ENCODE assay signal across 8 mouse cellular contexts in genomic region chr16:11908461-11909014, GRCm38 (mm10). TPM values are rescaled to one million over a fixed set of nuclear protein-coding genes. Genes with fewer than 3 reads are reported as not detected.
DNase-seq lines count a peak whose midpoint lies in the region; ATAC-seq and TF ChIP-seq lines count a peak whose summit lies in the region.

No protein-coding gene starts in this region.

- DNase-seq in heart, adult 8-10 months (ENCODE audit: low spot score), result no peak
- DNase-seq in CH12.LX (ENCODE audit: extremely low read depth), result no peak
- peak; percentile 38 to 64 for DNase-seq in cerebellum, postnatal 36 days
- DNase-seq in adrenal gland, postnatal 4 days (ENCODE audit: low spot score in 2 of 2), result no peak
- no peak for DNase-seq in thymus, postnatal 25 days

- dilution Hi-C loops in CH12.LX (cut with MboI; ENCODE audit: extremely low pct_ligation_motif_present, extremely low pct_unique_long_range_greater_than_20kb, low sequenced_read_pairs), result no loop called here

- TF ChIP-seq RAD21 in CH12.LX (IDR thresholded peaks at IDR 0.05; ENCODE audit: low read depth, low read length), result no peak

- in situ Hi-C loops in CH12.LX (cut with MboI; ENCODE audit: low pct_ligation_motif_present, low pct_unique_long_range_greater_than_20kb, low sequenced_read_pairs), result loop anchor here (25.0 kb wide), 1 partner anchor 446 kb away; no protein-coding TSS in a partner anchor

- peak overlapping the region; percentile 72 for H3K27ac ChIP-seq in heart, embryonic 11.5 days (ENCODE audit: low read depth, low read length)
- H3K27ac ChIP-seq in CH12.LX (ENCODE audit: insufficient read depth, low read depth) (no peak overlapping the region), macrophage (peak overlapping the region; percentile 75)
- H3K27ac ChIP-seq in hindbrain, embryonic 13.5 days, result peak overlapping the region; percentile 84

- no peaks in the 10 kb centered on the region for H3K27me3 ChIP-seq in heart, embryonic 11.5 days (ENCODE audit: control insufficient read depth, insufficient read depth, low read length)
- H3K27me3 ChIP-seq in CH12.LX (replicated peaks), result peaks cover 2% of the 10 kb centered on the region
- H3K27me3 ChIP-seq in hindbrain, embryonic 13.5 days, result no peaks in the 10 kb centered on the region

- H3K4me1 ChIP-seq in heart, embryonic 11.5 days (ENCODE audit: control insufficient read depth, insufficient read depth, low read length), result peaks cover 5% of the 10 kb centered on the region; the same call in 1 of the 2 replicates
- peaks cover 2 to 23% of the 10 kb centered on the region in 2 experiments; a peak in 3 of 4 replicates for H3K4me1 ChIP-seq in CH12.LX (ENCODE audit: control insufficient read depth in 1 of 2, insufficient read depth in 2 of 2)
- H3K4me1 ChIP-seq in hindbrain, embryonic 13.5 days (replicated peaks), result peaks cover 11% of the 10 kb centered on the region

- H3K4me3 ChIP-seq in heart, embryonic 11.5 days (ENCODE audit: low read depth, low read length), result peak overlapping the region; percentile 58
- H3K4me3 ChIP-seq in CH12.LX (replicated peaks in 1 of 3; ENCODE audit: low read depth in 2 of 3, low read length in 2 of 3, poor library complexity in 1 of 3) (peak overlapping the region; percentile 74 to 95 (median 84)), macrophage (ENCODE audit: inconsistent target) (peak overlapping the region; percentile 84)
- peak overlapping the region; percentile 51 for H3K4me3 ChIP-seq in hindbrain, embryonic 13.5 days

- no peak for TF ChIP-seq POLR2A in CH12.LX (IDR thresholded peaks at IDR 0.05; ENCODE audit: low read depth, low read length)

- peak overlapping the region; percentile 77 for H3K9ac ChIP-seq in heart, embryonic 11.5 days (ENCODE audit: low read depth, low read length)
- H3K9ac ChIP-seq in CH12.LX (ENCODE audit: insufficient read depth, low read depth), result peak overlapping the region; percentile 82
- peak overlapping the region; percentile 76 for H3K9ac ChIP-seq in hindbrain, embryonic 13.5 days

- H3K79me2 ChIP-seq in CH12.LX (replicated peaks; ENCODE audit: control insufficient read depth, extremely low read depth, insufficient read depth, poor library complexity, severe bottlenecking) (peaks cover 7% of the 10 kb centered on the region), macrophage (ENCODE audit: inconsistent target) (peaks cover 55% of the 10 kb centered on the region)

- no peak for TF ChIP-seq CTCF in CH12.LX (conservative IDR thresholded peaks at IDR 0.05 in 1 of 2, IDR thresholded peaks at IDR 0.05 in 1 of 2; ENCODE audit: low read depth in 2 of 2, low read length in 2 of 2)

- 13% methylated on average over 11 of the region's 11 CpGs for whole genome bisulfite sequencing in heart, embryonic 11.5 days (ENCODE audit: insufficient replicate concordance)
- 31% methylated on average over 11 of the region's 11 CpGs for WGBS in hindbrain, embryonic 13.5 days
- 30% methylated on average over 10 of the region's 11 CpGs for WGBS in macrophage (ENCODE audit: missing documents)

- TF ChIP-seq EP300 in CH12.LX (IDR thresholded peaks at IDR 0.05; ENCODE audit: low read length), result no peak

- H3K4me2 ChIP-seq in heart, embryonic 11.5 days, result peak overlapping the region; percentile 61
- H3K4me2 ChIP-seq in CH12.LX (ENCODE audit: insufficient read depth, low read depth, poor library complexity, severe bottlenecking), result peak overlapping the region; percentile 80
- peak overlapping the region; percentile 63 for H3K4me2 ChIP-seq in hindbrain, embryonic 13.5 days

- no peaks in the 10 kb centered on the region for H3K9me3 ChIP-seq in heart, embryonic 11.5 days (replicated peaks; ENCODE audit: control insufficient read depth, low read length)
- H3K9me3 ChIP-seq in CH12.LX (replicated peaks; ENCODE audit: low read length), result no peaks in the 10 kb centered on the region
- H3K9me3 ChIP-seq in hindbrain, embryonic 13.5 days, result no peaks in the 10 kb centered on the region

- ATAC-seq in heart, embryonic 11.5 days (replicated peaks; ENCODE audit: insufficient number of reproducible peaks, low FRiP score, low TSS enrichment), result peak; percentile 11; the same call in 1 of the 2 replicates
- ATAC-seq in hindbrain, embryonic 13.5 days (ENCODE audit: low FRiP score), result peak; percentile 68

- no peaks in the 10 kb centered on the region for H3K36me3 ChIP-seq in heart, embryonic 11.5 days (ENCODE audit: control insufficient read depth, insufficient read depth, low read length)
- peaks cover 0 to 23% of the 10 kb centered on the region in 2 experiments for H3K36me3 ChIP-seq in CH12.LX (replicated peaks in 1 of 2; ENCODE audit: control insufficient read depth in 1 of 2, insufficient read depth in 1 of 2, low read length in 1 of 2)
- no peaks in the 10 kb centered on the region for H3K36me3 ChIP-seq in hindbrain, embryonic 13.5 days
- H3K36me3 ChIP-seq in macrophage (ENCODE audit: inconsistent target), result no peaks in the 10 kb centered on the region

TF ChIP-seq in CH12.LX, 34 proteins besides CTCF, POLR2A, EP300 and RAD21:
- TF ChIP-seq MEF2A (IDR thresholded peaks at IDR 0.05; ENCODE audit: borderline replicate concordance, low read depth, low read length) (no peak), MAX (IDR thresholded peaks at IDR 0.05; ENCODE audit: low read length) (0 out of 2 replicates have a peak, but pooled peaks have one; percentile 2), CHD2 (IDR thresholded peaks at IDR 0.05; ENCODE audit: low read length) (no peak)

RNA-seq across cellular contexts. Expression of gene Cpped1, which starts 0.7 kb away (rescaled TPM):
- 34.5 and 34.7 TPM in 2 replicates for polyA plus RNA-seq in heart, embryonic 11.5 days (2014; fragmentation: Nextera tagmentation; extraction: Ambion mirVana)
- 10 to 100 TPM; 52.8 to 61.2 (median 58.2) TPM for total RNA-seq in heart, adult 8-10 months (2022)
- total RNA-seq in CH12.LX (2012; rRNA removed) (13.6 and 14.6 TPM in 2 replicates), CH12.LX (2014; rRNA removed) (17.5 and 18.0 TPM in 2 replicates)
- polyA plus RNA-seq in CH12.LX (2012; ENCODE audit: insufficient read length, low read depth) (29.5 and 34.6 TPM in 2 replicates), macrophage (2018) (22.1 to 40.9 TPM (median 22.9 TPM) in 3 replicates)
- polyA plus RNA-seq in hindbrain, embryonic 13.5 days (2015; fragmentation: Nextera tagmentation; extraction: Ambion mirVana), result 13.6 and 14.3 TPM in 2 replicates
- total RNA-seq in macrophage (2018; cell fraction: chromatin; rRNA removed), result 10 to 100 TPM in 21 of 26 experiments, 1 to 10 TPM in 5; 5.0 to 63.1 (median 35.7) TPM
- 10 to 100 TPM; 16.5 to 32.9 (median 27.0) TPM for total RNA-seq in macrophage (2018; cell fraction: cytosol; rRNA removed)
- total RNA-seq in macrophage (2018; cell fraction: nucleus; rRNA removed), result 10 to 100 TPM in 22 of 26 experiments, 1 to 10 TPM in 4; 7.9 to 51.1 (median 28.1) TPM
- 10 to 100 TPM; 45.2 to 46.0 TPM for total RNA-seq in adrenal gland, postnatal 4 days (2021)

Comparison
In these comparisons a context has a peak if more than half of its experiments do, and no peak if none do; other contexts are left out.
1. DNase-seq: peak in cerebellum, postnatal 36 days (2 of 2); none in heart, adult 8-10 months (single experiment), CH12.LX (single experiment), adrenal gland, postnatal 4 days (0 of 2) and thymus, postnatal 25 days (single experiment).
2. Peak in every context shown above with its lines, with median percentiles within 50 percentile points of each other: H3K4me2 ChIP-seq, H3K4me3 ChIP-seq and H3K9ac ChIP-seq.